Mouse (Mus musculus): Measurements from ENCODE around the gene Shisa5. TPM values are rescaled to one million over a fixed set of nuclear protein-coding genes. Genes with fewer than 3 reads are reported as not detected.

Gene Shisa5
- polyA plus RNA-seq, 1 experiment from 2014 or later: 42.4 TPM

- Histone ChIP-seq H3K27ac (replicated peaks) (no peak overlapping the region), H3K4me3 (no peak overlapping the region), H3K27me3 (no peaks in the 10 kb centered on the region), H3K9ac (replicated peaks) (no peak overlapping the region), H3K4me2 (replicated peaks) (no peak overlapping the region), H3K36me3 (peaks cover 46% of the 10 kb centered on the region), H3K4me1 (peaks cover 22% of the 10 kb centered on the region), H3K9me3 (no peaks in the 10 kb centered on the region)
- no peak for ATAC-seq (ENCODE audit: low FRiP score, low read depth)
- 98% methylated on average over 5 of the region's 5 CpGs for WGBS
These were observed 19.2 kb downstream of the Shisa5 start for GRCm38 (mm10) chr9:109057543-109057942.

GRCm38 (mm10) chr9:109058006-109058765, 19.8 kb downstream of the Shisa5 start:
- Histone ChIP-seq H3K4me2 (replicated peaks) (no peak overlapping the region), H3K27ac (replicated peaks) (no peak overlapping the region), H3K4me1 (peaks cover 22% of the 10 kb centered on the region), H3K9ac (replicated peaks) (no peak overlapping the region), H3K9me3 (no peaks in the 10 kb centered on the region), H3K27me3 (no peaks in the 10 kb centered on the region), H3K4me3 (no peak overlapping the region), H3K36me3 (peaks cover 52% of the 10 kb centered on the region)
- ATAC-seq (ENCODE audit: low FRiP score, low read depth): no peak
- 93% methylated on average over 19 of the region's 19 CpGs for WGBS

GRCm38 (mm10) chr9:109059136-109059903, 21.0 kb downstream of the Shisa5 start, which contains the start of gene Trex1:
TSS of gene Trex1 (minus strand) at chr9:109059734.
- H3K9ac ChIP-seq (replicated peaks): peak within 1 kb of the TSS; percentile 56
- whole genome bisulfite sequencing: 29% methylated on average over 15 of the region's 15 CpGs
- peaks cover 63% of the 10 kb centered on the region for H3K36me3 ChIP-seq
- H3K9me3 ChIP-seq: no peaks in the 10 kb centered on the region
- peak within 1 kb of the TSS; percentile 75 for H3K27ac ChIP-seq (replicated peaks)
- H3K4me1 ChIP-seq: peaks cover 21% of the 10 kb centered on the region
- no peaks in the 10 kb centered on the region for H3K27me3 ChIP-seq
- ATAC-seq (ENCODE audit: low FRiP score, low read depth): peak; percentile 54
- H3K4me2 ChIP-seq (replicated peaks): peak within 1 kb of the TSS; percentile 45
- H3K4me3 ChIP-seq: peak within 1 kb of the TSS; percentile 33

- 92% methylated on average over 16 of the region's 16 CpGs for WGBS
- H3K27me3 ChIP-seq: no peaks in the 10 kb centered on the region
- H3K36me3 ChIP-seq: peaks cover 74% of the 10 kb centered on the region
- no peak overlapping the region for H3K4me3 ChIP-seq
- peak overlapping the region; percentile 56; the same call in 1 of the 2 replicates for H3K9ac ChIP-seq (replicated peaks)
- peaks cover 12% of the 10 kb centered on the region for H3K4me1 ChIP-seq
- ATAC-seq (ENCODE audit: low FRiP score, low read depth): no peak
- H3K4me2 ChIP-seq (replicated peaks): no peak overlapping the region
- peak overlapping the region; percentile 75; the same call in 1 of the 2 replicates for H3K27ac ChIP-seq (replicated peaks)
- H3K9me3 ChIP-seq: no peaks in the 10 kb centered on the region
These were observed 22.0 kb downstream of the Shisa5 start for GRCm38 (mm10) chr9:109060184-109060897.

- Histone ChIP-seq H3K9me3 (no peaks in the 10 kb centered on the region), H3K4me2 (replicated peaks) (no peak overlapping the region), H3K27ac (replicated peaks) (no peak overlapping the region), H3K9ac (replicated peaks) (no peak overlapping the region), H3K4me1 (peaks cover 11% of the 10 kb centered on the region), H3K27me3 (no peaks in the 10 kb centered on the region), H3K4me3 (no peak overlapping the region), H3K36me3 (peaks cover 79% of the 10 kb centered on the region)
- WGBS: 94% methylated on average over 5 of the region's 5 CpGs
- no peak for ATAC-seq (ENCODE audit: low FRiP score, low read depth)
These were observed 22.5 kb downstream of the Shisa5 start for GRCm38 (mm10) chr9:109060898-109061295.

GRCm38 (mm10) chr9:109068095-109068735, 29.9 kb downstream of the Shisa5 start:
- H3K27me3 ChIP-seq: no peaks in the 10 kb centered on the region
- no peak overlapping the region for H3K27ac ChIP-seq (replicated peaks)
- ATAC-seq (ENCODE audit: low FRiP score, low read depth): no peak
- H3K9ac ChIP-seq (replicated peaks): no peak overlapping the region
- H3K4me2 ChIP-seq (replicated peaks): no peak overlapping the region
- H3K4me3 ChIP-seq: no peak overlapping the region
- H3K4me1 ChIP-seq: peaks cover 13% of the 10 kb centered on the region
- 95% methylated on average over 3 of the region's 3 CpGs for WGBS
- peaks cover 86% of the 10 kb centered on the region for H3K36me3 ChIP-seq
- H3K9me3 ChIP-seq: no peaks in the 10 kb centered on the region

GRCm38 (mm10) chr9:109073661-109074573, 35.6 kb downstream of the Shisa5 start, which contains the start of gene Atrip:
TSS of gene Atrip (minus strand) at chr9:109074124.
- H3K4me1 ChIP-seq: peaks cover 22% of the 10 kb centered on the region
- no peaks in the 10 kb centered on the region for H3K9me3 ChIP-seq
- H3K4me2 ChIP-seq (replicated peaks): peak within 1 kb of the TSS; percentile 90
- no peaks in the 10 kb centered on the region for H3K27me3 ChIP-seq
- peak; percentile 99 for ATAC-seq (ENCODE audit: low FRiP score, low read depth)
- peaks cover 37% of the 10 kb centered on the region for H3K36me3 ChIP-seq
- peak within 1 kb of the TSS; percentile 84 for H3K4me3 ChIP-seq
- peak within 1 kb of the TSS; percentile 85 for H3K9ac ChIP-seq (replicated peaks)
- under 1% methylated on average over 57 of the region's 57 CpGs for WGBS
- H3K27ac ChIP-seq (replicated peaks): peak within 1 kb of the TSS; percentile 73

GRCm38 (mm10) chr9:109080516-109080915, 42.2 kb downstream of the Shisa5 start:
- peaks cover 22% of the 10 kb centered on the region for H3K4me1 ChIP-seq
- H3K27me3 ChIP-seq: no peaks in the 10 kb centered on the region
- peaks cover 26% of the 10 kb centered on the region for H3K36me3 ChIP-seq
- no peak overlapping the region; the same call in 1 of the 2 replicates for H3K4me3 ChIP-seq
- 95% methylated on average over 3 of the region's 3 CpGs for WGBS
- no peak overlapping the region for H3K27ac ChIP-seq (replicated peaks)
- H3K4me2 ChIP-seq (replicated peaks): peak overlapping the region; percentile 92; the same call in 1 of the 2 replicates
- H3K9me3 ChIP-seq: no peaks in the 10 kb centered on the region
- ATAC-seq (ENCODE audit: low FRiP score, low read depth): no peak
- H3K9ac ChIP-seq (replicated peaks): no peak overlapping the region

GRCm38 (mm10) chr9:109081749-109082123, 43.4 kb downstream of the Shisa5 start:
- peak; percentile 13; the same call in 1 of the 2 replicates for ATAC-seq (ENCODE audit: low FRiP score, low read depth)
- 5% methylated on average over 11 of the region's 11 CpGs for WGBS
- H3K9me3 ChIP-seq: no peaks in the 10 kb centered on the region
- H3K27me3 ChIP-seq: no peaks in the 10 kb centered on the region
- peak overlapping the region; percentile 70 for H3K4me3 ChIP-seq
- peak overlapping the region; percentile 92 for H3K4me2 ChIP-seq (replicated peaks)
- peak overlapping the region; percentile 63 for H3K27ac ChIP-seq (replicated peaks)
- peak overlapping the region; percentile 88 for H3K9ac ChIP-seq (replicated peaks)
- H3K4me1 ChIP-seq: peaks cover 22% of the 10 kb centered on the region
- peaks cover 26% of the 10 kb centered on the region for H3K36me3 ChIP-seq

- no peaks in the 10 kb centered on the region for H3K27me3 ChIP-seq
- peak within 1 kb of the TSS; percentile 92 for H3K4me2 ChIP-seq (replicated peaks)
- peaks cover 26% of the 10 kb centered on the region for H3K36me3 ChIP-seq
- ATAC-seq (ENCODE audit: low FRiP score, low read depth): peak; percentile 98
- H3K4me3 ChIP-seq: peak within 1 kb of the TSS; percentile 70
- H3K4me1 ChIP-seq: peaks cover 22% of the 10 kb centered on the region
- H3K9ac ChIP-seq (replicated peaks): peak within 1 kb of the TSS; percentile 88
- under 1% methylated on average over 37 of the region's 37 CpGs for WGBS
- no peaks in the 10 kb centered on the region for H3K9me3 ChIP-seq
- H3K27ac ChIP-seq (replicated peaks): peak within 1 kb of the TSS; percentile 63
These were observed 43.9 kb downstream of the Shisa5 start, which contains the start of the genes Ccdc51 and Tma7 for GRCm38 (mm10) chr9:109082124-109082800. TSS of gene Ccdc51 (plus strand) at chr9:109082493. TSS of gene Tma7 (minus strand) at chr9:109082587.

Data from midbrain, embryonic 12.5 days (tissue).